ENCODE assay signal across 8 mouse cellular contexts in genomic region chr1:164458245-164458613, GRCm38 (mm10). TPM values are rescaled to one million over a fixed set of nuclear protein-coding genes. Genes with fewer than 3 reads are reported as not detected.
A peak's percentile ranks its signal among the peaks of the same experiment; 100 is the strongest.
DNase-seq lines count a peak whose midpoint lies in the region; ATAC-seq lines count a peak whose summit lies in the region.

Gene Atp1b1, minus strand, starts transcription at chr1:164458355.

- DNase-seq in adrenal gland, adult (ENCODE audit: inconsistent age in 2 of 2, low spot score in 1 of 2): peak; percentile 90 to 94
- DNase-seq in gastrocnemius, postnatal 14 days: peak; percentile 79
- peak; percentile 84 for DNase-seq in induced T-regulatory cell, adult 2 months (ENCODE audit: low read depth)
- DNase-seq in left cerebral cortex, postnatal 10 days (ENCODE audit: extremely low spot score in 1 of 2, low spot score in 2 of 2): peak; percentile 88 to 92
- peak; percentile 91 for DNase-seq in right cerebral cortex, postnatal 4 days
- peak; percentile 90 for DNase-seq in yolk sac, embryonic 10.5 days (ENCODE audit: low spot score)

- intact Hi-C loops in gastrocnemius, postnatal 14 days (cut with DNase I; ENCODE audit: low total_unique reads): no loop called here
- intact Hi-C loops in left cerebral cortex, postnatal 10 days (cut with DNase I): loop anchor here (5.0 to 10.0 kb wide), 5 partner anchors 119 to 664 kb away; no protein-coding TSS in a partner anchor

- ATAC-seq in common myeloid progenitor, adult 5-6 weeks (replicated peaks; ENCODE audit: low read depth, poor library complexity, severe bottlenecking): peak; percentile 64
- ATAC-seq in megakaryocyte-erythroid progenitor cell, adult 5-6 weeks (replicated peaks; ENCODE audit: low FRiP score, low TSS enrichment, poor library complexity, severe bottlenecking): peak; percentile 87

RNA-seq across cellular contexts. Expression of gene Atp1b1, which starts in this region (rescaled TPM):
- total RNA-seq in common myeloid progenitor, adult 5-6 weeks (2017): 1.4 and 2.3 TPM in 2 replicates
- total RNA-seq in gastrocnemius, postnatal 14 days (2021): 100 to 1,000 TPM; 147 to 159 TPM
- 1,000 to 10,000 TPM; 1,479 to 1,505 TPM for total RNA-seq in left cerebral cortex, postnatal 10 days (2021)
- total RNA-seq in megakaryocyte-erythroid progenitor cell, adult 5-6 weeks (2014; fragmentation: Nextera tagmentation): 1.8 and 15.5 TPM in 2 replicates
- total RNA-seq in megakaryocyte-erythroid progenitor cell, adult 5-6 weeks (2017): 5.1 TPM in 1 of 2 replicates, not detected in the other

Comparison
In these comparisons a context has a peak if more than half of its experiments do, and no peak if none do; other contexts are left out.
1. Peak in every context shown above with its lines: DNase-seq and ATAC-seq.
2. RNA of gene Atp1b1 (total RNA-seq): 1,479 to 1,505 TPM in left cerebral cortex, postnatal 10 days; 147 to 159 TPM in gastrocnemius, postnatal 14 days, 1.8 to 15.5 TPM in megakaryocyte-erythroid progenitor cell, adult 5-6 weeks and 1.4 to 2.3 TPM in common myeloid progenitor, adult 5-6 weeks; every median in the first group is over 4 times any median in the second.